Mouse (Mus musculus): Measurements from ENCODE around the gene Cgrrf1.

DNA sequence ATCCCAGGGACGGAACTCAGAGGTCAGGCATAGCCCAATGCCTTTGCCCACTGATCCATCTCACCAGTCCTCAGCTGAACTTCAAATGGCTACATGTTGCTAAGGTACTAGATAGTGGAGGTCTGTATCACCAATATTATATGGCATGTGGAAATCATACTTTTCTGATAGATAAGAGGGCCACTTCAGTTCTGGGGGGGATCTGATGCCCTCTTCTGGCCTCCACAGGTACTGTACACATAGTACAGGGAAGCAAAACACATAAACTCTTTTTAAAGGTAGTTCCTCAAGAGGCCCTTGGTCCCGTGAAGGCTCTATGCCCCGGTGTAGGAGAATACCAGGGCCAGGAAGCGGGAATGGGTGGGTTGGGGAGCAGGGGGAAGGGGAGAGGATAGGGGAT lies 41.6 kb upstream of the Cgrrf1 start:
- TF ChIP-seq CTCF (IDR thresholded peaks at IDR 0.05; ENCODE audit: low read depth, low read length) (no peak), POLR2A (IDR thresholded peaks at IDR 0.05; ENCODE audit: extremely low read depth, insufficient read depth, low read length) (no peak)

Data from liver, adult 2 months (tissue).